Mouse (Mus musculus) lung, postnatal 10 days (tissue): Measurements from ENCODE around the gene Lamc3.

Experiments used
- DNase-seq: peaks from one replicate; pipeline ENCODE4 v3.0.0; 2021

Gene Lamc3

DNA sequence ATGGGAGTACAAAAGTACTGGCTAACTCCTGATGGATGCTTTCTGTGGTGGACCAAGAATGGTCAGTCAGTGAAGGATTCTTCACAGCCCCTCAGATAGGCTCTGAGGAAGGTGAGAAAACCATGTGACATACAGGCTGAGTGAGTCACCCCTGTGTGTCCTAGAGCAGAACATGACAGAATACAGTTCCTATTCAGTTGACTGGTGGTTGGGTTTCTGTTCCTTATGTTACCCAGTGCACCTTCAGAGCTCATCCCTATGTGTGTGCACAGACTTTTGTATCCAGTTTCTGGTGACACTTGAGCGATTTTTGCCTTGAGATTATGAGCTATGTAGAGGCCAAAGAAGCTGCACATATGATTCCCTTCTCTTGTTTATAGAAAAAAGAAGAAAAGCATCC, 100.7 kb downstream of the Lamc3 start:
- DNase-seq, result no peak

GRCm38 (mm10) chr2:31990961-31991360, 103.9 kb downstream of the Lamc3 start:
- DNase-seq, result peak; percentile 54

GRCm38 (mm10) chr2:31994896-31995295, 107.8 kb downstream of the Lamc3 start:
- peak; percentile 62 for DNase-seq

DNA sequence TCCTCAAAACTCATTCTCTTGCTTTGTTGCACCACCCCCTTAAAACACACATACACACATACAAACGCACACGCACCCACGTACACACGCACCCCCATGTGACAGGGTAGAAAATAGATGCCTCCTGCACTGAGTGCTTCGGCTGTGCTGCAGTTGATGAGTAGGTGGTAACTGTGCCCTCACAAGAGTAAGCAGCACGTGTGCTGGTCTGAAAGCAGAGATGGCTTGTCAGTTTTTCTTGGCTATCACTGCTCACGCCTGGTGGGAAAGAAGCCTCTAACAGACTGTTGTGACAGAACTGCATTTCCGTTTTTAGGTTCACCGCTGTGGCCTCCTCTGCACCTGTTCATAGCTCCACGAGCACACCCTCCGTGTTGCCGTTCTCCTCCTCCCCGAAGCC, 109.0 kb downstream of the Lamc3 start:
- no peak for DNase-seq
